Mouse (Mus musculus): ENCODE results near the gene Tmsb15b1. TPM values are rescaled to one million over a fixed set of nuclear protein-coding genes. Genes with fewer than 3 reads are reported as not detected.
"Not testable (repeated sequence)": the region's sequence is repeated elsewhere in the genome, so short reads cannot be mapped to it uniquely, and the experiment has no call there.

Gene Tmsb15b1
- total and polyA plus RNA-seq, 2 experiments from 2014 or later = 0.68 to 43.7 TPM

- WGBS = 30% methylated on average over 26 of the region's 26 CpGs
- no peaks in the 10 kb centered on the region for H3K9me3 ChIP-seq (ENCODE audit: low read length)
These were observed 16.4 kb upstream of the Tmsb15b1 start, which contains the start of gene Zcchc18 for GRCm38 (mm10) chrX:136992978-136993547. Gene Zcchc18 (plus strand): TSS chrX:136993155.

GRCm38 (mm10) chrX:136992191-136992965 lies 15.7 kb upstream of the Tmsb15b1 start:
- Histone ChIP-seq H3K9me3 (ENCODE audit: low read length) (no peaks in the 10 kb centered on the region), H3K4me2 (ENCODE audit: low read depth, low read length) (peak overlapping the region; percentile 56), H3K27me3 (ENCODE audit: insufficient read depth, low read length) (no peaks in the 10 kb centered on the region), H3K4me3 (ENCODE audit: low read length) (peak overlapping the region; percentile 48), H3K9ac (replicated peaks; ENCODE audit: low read length) (peak overlapping the region; percentile 61), H3K27ac (peak overlapping the region; percentile 85), H3K4me1 (ENCODE audit: insufficient read depth, low read length) (no peaks in the 10 kb centered on the region), H3K36me3 (ENCODE audit: insufficient read depth, low read length) (no peaks in the 10 kb centered on the region)
- ATAC-seq (peak; percentile 57), DNase-seq (ENCODE audit: low spot score) (peak; percentile 53)
- TF ChIP-seq CTCF (IDR thresholded peaks at IDR 0.05; ENCODE audit: low read depth) = no peak
- WGBS = 26% methylated on average over 19 of the region's 19 CpGs

More at GRCm38 (mm10) chrX:136992978-136993547, 16.4 kb upstream of the Tmsb15b1 start, which contains the start of gene Zcchc18:
- Histone ChIP-seq H3K27me3 (ENCODE audit: insufficient read depth, low read length) (no peaks in the 10 kb centered on the region), H3K27ac (peak within 1 kb of the TSS; percentile 85), H3K4me3 (ENCODE audit: low read length) (peak within 1 kb of the TSS; percentile 48), H3K4me2 (ENCODE audit: low read depth, low read length) (peak within 1 kb of the TSS; percentile 56), H3K9ac (replicated peaks; ENCODE audit: low read length) (peak within 1 kb of the TSS; percentile 61), H3K36me3 (ENCODE audit: insufficient read depth, low read length) (no peaks in the 10 kb centered on the region), H3K4me1 (ENCODE audit: insufficient read depth, low read length) (no peaks in the 10 kb centered on the region)
- DNase-seq (ENCODE audit: low spot score) = peak; percentile 93
- peak; percentile 98 for ATAC-seq
- TF ChIP-seq CTCF (IDR thresholded peaks at IDR 0.05; ENCODE audit: low read depth) = 0 out of 2 replicates have a peak, but pooled peaks have one; percentile 13

GRCm38 (mm10) chrX:136991274-136991673 lies 14.6 kb upstream of the Tmsb15b1 start:
- 43% methylated on average over 2 of the region's 2 CpGs for WGBS
- Histone ChIP-seq H3K9ac (replicated peaks; ENCODE audit: low read length) (no peak overlapping the region), H3K27me3 (ENCODE audit: insufficient read depth, low read length) (no peaks in the 10 kb centered on the region), H3K4me1 (ENCODE audit: insufficient read depth, low read length) (no peaks in the 10 kb centered on the region), H3K27ac (peak overlapping the region; percentile 32; the same call in 1 of the 2 replicates), H3K9me3 (ENCODE audit: low read length) (no peaks in the 10 kb centered on the region), H3K4me2 (ENCODE audit: low read depth, low read length) (peak overlapping the region; percentile 56), H3K4me3 (ENCODE audit: low read length) (no peak overlapping the region), H3K36me3 (ENCODE audit: insufficient read depth, low read length) (no peaks in the 10 kb centered on the region)
- ATAC-seq = no peak
- no peak for TF ChIP-seq CTCF (IDR thresholded peaks at IDR 0.05; ENCODE audit: low read depth)
- DNase-seq (ENCODE audit: low spot score) = peak; percentile 49

GRCm38 (mm10) chrX:136986039-136986438 lies 9.4 kb upstream of the Tmsb15b1 start:
- H3K4me1 ChIP-seq (ENCODE audit: insufficient read depth, low read length) = no peaks in the 10 kb centered on the region
- no peak overlapping the region for H3K9ac ChIP-seq (replicated peaks; ENCODE audit: low read length)
- H3K4me2 ChIP-seq (ENCODE audit: low read depth, low read length) = no peak overlapping the region
- no peak overlapping the region for H3K4me3 ChIP-seq (ENCODE audit: low read length)
- no peaks in the 10 kb centered on the region for H3K9me3 ChIP-seq (ENCODE audit: low read length)
- TF ChIP-seq CTCF (IDR thresholded peaks at IDR 0.05; ENCODE audit: low read depth) = no peak
- no peak overlapping the region for H3K27ac ChIP-seq
- H3K27me3 ChIP-seq (ENCODE audit: insufficient read depth, low read length) = no peaks in the 10 kb centered on the region
- no peaks in the 10 kb centered on the region for H3K36me3 ChIP-seq (ENCODE audit: insufficient read depth, low read length)
- DNase-seq (ENCODE audit: low spot score) (no peak), ATAC-seq (no peak)

- Histone ChIP-seq H3K4me2 (ENCODE audit: low read depth, low read length) (no peak overlapping the region), H3K36me3 (ENCODE audit: insufficient read depth, low read length) (no peaks in the 10 kb centered on the region), H3K4me1 (ENCODE audit: insufficient read depth, low read length) (no peaks in the 10 kb centered on the region), H3K4me3 (ENCODE audit: low read length) (no peak overlapping the region), H3K27ac (no peak overlapping the region), H3K27me3 (ENCODE audit: insufficient read depth, low read length) (no peaks in the 10 kb centered on the region), H3K9ac (replicated peaks; ENCODE audit: low read length) (no peak overlapping the region), H3K9me3 (ENCODE audit: low read length) (no peaks in the 10 kb centered on the region)
- DNase-seq (ENCODE audit: low spot score) (peak; percentile 20), ATAC-seq (no peak)
- peak; percentile 67 for TF ChIP-seq CTCF (IDR thresholded peaks at IDR 0.05; ENCODE audit: low read depth)
These were observed 1.9 kb upstream of the Tmsb15b1 start for GRCm38 (mm10) chrX:136978616-136979015.

- H3K4me3 ChIP-seq (ENCODE audit: low read length) = peak within 1 kb of the TSS; percentile 38
- peak within 1 kb of the TSS; percentile 55 for H3K4me2 ChIP-seq (ENCODE audit: low read depth, low read length)
- not testable (repeated sequence) for H3K27me3 ChIP-seq (ENCODE audit: insufficient read depth, low read length); H3K36me3 ChIP-seq (ENCODE audit: insufficient read depth, low read length); H3K27ac ChIP-seq; H3K9me3 ChIP-seq (ENCODE audit: low read length); ATAC-seq; H3K9ac ChIP-seq (replicated peaks; ENCODE audit: low read length); DNase-seq (ENCODE audit: low spot score); H3K4me1 ChIP-seq (ENCODE audit: insufficient read depth, low read length)
- WGBS = 88% methylated on average over 6 of the region's 6 CpGs
These were observed 1.3 kb downstream of the Tmsb15b1 start, which contains the start of gene Tmsb15b2 for GRCm38 (mm10) chrX:136975397-136975796. Gene Tmsb15b2 (minus strand): TSS chrX:136975497.

GRCm38 (mm10) chrX:136959688-136960087 lies 17.0 kb downstream of the Tmsb15b1 start:
- WGBS = 28% methylated on average over 2 of the region's 2 CpGs
- Histone ChIP-seq H3K4me1 (ENCODE audit: insufficient read depth, low read length) (no peaks in the 10 kb centered on the region), H3K4me2 (ENCODE audit: low read depth, low read length) (no peak overlapping the region), H3K9me3 (ENCODE audit: low read length) (no peaks in the 10 kb centered on the region), H3K4me3 (ENCODE audit: low read length) (no peak overlapping the region), H3K27ac (no peak overlapping the region), H3K36me3 (ENCODE audit: insufficient read depth, low read length) (no peaks in the 10 kb centered on the region), H3K9ac (replicated peaks; ENCODE audit: low read length) (no peak overlapping the region), H3K27me3 (ENCODE audit: insufficient read depth, low read length) (no peaks in the 10 kb centered on the region)
- TF ChIP-seq CTCF (IDR thresholded peaks at IDR 0.05; ENCODE audit: low read depth) = peak; percentile 67
- DNase-seq (ENCODE audit: low spot score) (peak; percentile 31), ATAC-seq (no peak)

GRCm38 (mm10) chrX:136958300-136958699 lies 18.4 kb downstream of the Tmsb15b1 start:
- H3K9ac ChIP-seq (replicated peaks; ENCODE audit: low read length); H3K27ac ChIP-seq: not testable (repeated sequence)

GRCm38 (mm10) chrX:136957583-136958279 lies 18.9 kb downstream of the Tmsb15b1 start:
- peak overlapping the region; percentile 33 for H3K4me3 ChIP-seq (ENCODE audit: low read length)
- H3K4me1 ChIP-seq (ENCODE audit: insufficient read depth, low read length); H3K36me3 ChIP-seq (ENCODE audit: insufficient read depth, low read length); H3K9ac ChIP-seq (replicated peaks; ENCODE audit: low read length); H3K27ac ChIP-seq; H3K9me3 ChIP-seq (ENCODE audit: low read length); H3K27me3 ChIP-seq (ENCODE audit: insufficient read depth, low read length): not testable (repeated sequence)
- peak overlapping the region; percentile 47 for H3K4me2 ChIP-seq (ENCODE audit: low read depth, low read length)
- ATAC-seq = peak; percentile 100
- 33% methylated on average over 13 of the region's 13 CpGs for WGBS
- peak; percentile 82 for DNase-seq (ENCODE audit: low spot score)

More at GRCm38 (mm10) chrX:136958300-136958699, 18.4 kb downstream of the Tmsb15b1 start:
- 67% methylated on average over 5 of the region's 5 CpGs for WGBS
- Histone ChIP-seq H3K4me3 (ENCODE audit: low read length) (peak overlapping the region; percentile 33), H3K4me2 (ENCODE audit: low read depth, low read length) (peak overlapping the region; percentile 47)
- H3K9me3 ChIP-seq (ENCODE audit: low read length); ATAC-seq; H3K4me1 ChIP-seq (ENCODE audit: insufficient read depth, low read length); DNase-seq (ENCODE audit: low spot score); H3K36me3 ChIP-seq (ENCODE audit: insufficient read depth, low read length); H3K27me3 ChIP-seq (ENCODE audit: insufficient read depth, low read length): not testable (repeated sequence)

Measured in hindbrain, postnatal 0 days (tissue).